Mouse (Mus musculus): ENCODE measurements around the gene Sema6b.

GRCm38 (mm10) chr17:56079921-56080320 is 60.2 kb downstream of the Sema6b start:
- TF ChIP-seq POLR2A (IDR thresholded peaks at IDR 0.05; ENCODE audit: borderline replicate concordance, insufficient read depth, low read length), result no peak
- no peak for TF ChIP-seq CTCF (IDR thresholded peaks at IDR 0.05; ENCODE audit: borderline replicate concordance, insufficient read depth, low read depth, low read length)

All from cerebellum, adult 2 months (tissue).